Mouse (Mus musculus) 3T3-L1 (cell line): Measurements from ENCODE around the gene Bmp10.
"Not testable (repeated sequence)": the region's sequence is repeated elsewhere in the genome, so short reads cannot be mapped to it uniquely, and the experiment has no call there.

Experiments used
- DNase-seq: peaks from one replicate; pipeline ENCODE4 v3.0.0-alpha.2; 2015; ENCODE audit warnings: low read depth, low spot score

Gene Bmp10

GRCm38 (mm10) chr6:87447217-87447616 is 18.4 kb downstream of the Bmp10 start:
- DNase-seq: no peak

GRCm38 (mm10) chr6:87449534-87449933 is 20.7 kb downstream of the Bmp10 start:
- no peak for DNase-seq

- peak; percentile 67 for DNase-seq
Measured at GRCm38 (mm10) chr6:87451016-87451415, 22.2 kb downstream of the Bmp10 start.

GRCm38 (mm10) chr6:87451771-87452170 is 23.0 kb downstream of the Bmp10 start:
- no peak for DNase-seq

- no peak for DNase-seq
Measured at GRCm38 (mm10) chr6:87455507-87455906, 26.7 kb downstream of the Bmp10 start.

GRCm38 (mm10) chr6:87466221-87466620 is 37.4 kb downstream of the Bmp10 start:
- peak; percentile 85 for DNase-seq

- DNase-seq: no peak
Measured at GRCm38 (mm10) chr6:87467373-87467772, 38.6 kb downstream of the Bmp10 start.

GRCm38 (mm10) chr6:87468372-87468771 is 39.6 kb downstream of the Bmp10 start:
- peak; percentile 50 for DNase-seq

- not testable (repeated sequence) for DNase-seq
Measured at GRCm38 (mm10) chr6:87470098-87470497, 41.3 kb downstream of the Bmp10 start.

- no peak for DNase-seq
Measured at GRCm38 (mm10) chr6:87475223-87475622, 46.4 kb downstream of the Bmp10 start.

GRCm38 (mm10) chr6:87478847-87479246 is 50.1 kb downstream of the Bmp10 start:
- DNase-seq: no peak

- no peak for DNase-seq
Measured at GRCm38 (mm10) chr6:87479291-87479999, 50.7 kb downstream of the Bmp10 start.

GRCm38 (mm10) chr6:87483224-87483899 is 54.6 kb downstream of the Bmp10 start:
- no peak for DNase-seq

- DNase-seq: peak; percentile 10
Measured at GRCm38 (mm10) chr6:87483900-87484289, 55.1 kb downstream of the Bmp10 start.

GRCm38 (mm10) chr6:87484806-87485205 is 56.0 kb downstream of the Bmp10 start:
- DNase-seq: peak; percentile 80
